Mouse (Mus musculus): ENCODE results near the gene Cald1.

GRCm38 (mm10) chr6:34694096-34694495 is 95.8 kb downstream of the Cald1 start:
- TF ChIP-seq POLR2A (IDR thresholded peaks at IDR 0.05; ENCODE audit: low read depth, low read length) (no peak), CTCF (IDR thresholded peaks at IDR 0.05; ENCODE audit: extremely low read depth, insufficient read depth, insufficient read length, insufficient replicate concordance) (no peak)
